Mouse (Mus musculus): ENCODE measurements around the gene Daw1. TPM values are rescaled to one million over a fixed set of nuclear protein-coding genes. Genes with fewer than 3 reads are reported as not detected.

Gene Daw1
- polyA plus RNA-seq, 1 experiment from 2014 or later = not detected

DNA sequence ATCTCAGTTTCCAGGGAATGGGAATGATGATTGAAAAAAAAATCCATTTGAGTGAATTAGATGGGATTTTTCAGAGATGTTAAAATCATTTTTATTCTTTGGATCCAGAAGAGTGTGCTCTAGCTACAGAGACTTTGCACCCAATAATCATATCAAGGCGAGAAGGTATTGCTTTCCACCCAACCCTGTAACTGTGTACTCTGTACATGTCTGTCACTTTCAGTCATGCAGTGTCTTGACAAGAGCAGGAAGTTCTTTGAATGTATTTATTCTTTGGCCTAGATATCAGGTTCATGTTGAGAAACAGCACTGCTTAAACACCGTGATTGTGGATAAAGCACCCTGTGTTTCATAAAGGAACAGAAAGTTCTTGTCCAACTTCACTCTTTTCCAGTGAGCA, 13.0 kb upstream of the Daw1 start:
- H3K27ac ChIP-seq = no peak overlapping the region
- H3K9me3 ChIP-seq (replicated peaks) = no peaks in the 10 kb centered on the region
- H3K4me3 ChIP-seq = no peak overlapping the region
- no peaks in the 10 kb centered on the region for H3K36me3 ChIP-seq
- WGBS = 93% methylated on average over 2 of the region's 2 CpGs
- no peaks in the 10 kb centered on the region for H3K4me1 ChIP-seq
- DNase-seq (ENCODE audit: low spot score) = no peak
- H3K27me3 ChIP-seq (ENCODE audit: low read depth, poor library complexity, severe bottlenecking) = no peaks in the 10 kb centered on the region

GRCm38 (mm10) chr1:83150227-83150626, 9.3 kb upstream of the Daw1 start:
- H3K36me3 ChIP-seq = no peaks in the 10 kb centered on the region
- WGBS = 71% methylated on average over 3 of the region's 3 CpGs
- no peak for DNase-seq (ENCODE audit: low spot score)
- H3K27ac ChIP-seq = no peak overlapping the region
- H3K4me3 ChIP-seq = no peak overlapping the region
- H3K4me1 ChIP-seq = no peaks in the 10 kb centered on the region
- H3K9me3 ChIP-seq (replicated peaks) = no peaks in the 10 kb centered on the region
- no peaks in the 10 kb centered on the region for H3K27me3 ChIP-seq (ENCODE audit: low read depth, poor library complexity, severe bottlenecking)

GRCm38 (mm10) chr1:83152961-83153360, 6.6 kb upstream of the Daw1 start:
- 91% methylated on average over 3 of the region's 3 CpGs for WGBS
- no peaks in the 10 kb centered on the region for H3K4me1 ChIP-seq
- DNase-seq (ENCODE audit: low spot score) = no peak
- H3K4me3 ChIP-seq = no peak overlapping the region
- no peak overlapping the region for H3K27ac ChIP-seq
- no peaks in the 10 kb centered on the region for H3K27me3 ChIP-seq (ENCODE audit: low read depth, poor library complexity, severe bottlenecking)
- no peaks in the 10 kb centered on the region for H3K9me3 ChIP-seq (replicated peaks)
- no peaks in the 10 kb centered on the region for H3K36me3 ChIP-seq

GRCm38 (mm10) chr1:83156876-83157275, 2.7 kb upstream of the Daw1 start:
- Histone ChIP-seq H3K36me3 (no peaks in the 10 kb centered on the region), H3K4me1 (no peaks in the 10 kb centered on the region), H3K27me3 (ENCODE audit: low read depth, poor library complexity, severe bottlenecking) (no peaks in the 10 kb centered on the region), H3K9me3 (replicated peaks) (no peaks in the 10 kb centered on the region), H3K4me3 (no peak overlapping the region), H3K27ac (no peak overlapping the region)
- 64% methylated on average over 1 of the region's 1 CpGs for WGBS
- no peak for DNase-seq (ENCODE audit: low spot score)

GRCm38 (mm10) chr1:83161658-83162057, 2.1 kb downstream of the Daw1 start:
- WGBS = 80% methylated on average over 3 of the region's 3 CpGs
- no peaks in the 10 kb centered on the region for H3K4me1 ChIP-seq
- DNase-seq (ENCODE audit: low spot score) = no peak
- H3K36me3 ChIP-seq = no peaks in the 10 kb centered on the region
- H3K9me3 ChIP-seq (replicated peaks) = no peaks in the 10 kb centered on the region
- H3K4me3 ChIP-seq = no peak overlapping the region
- no peak overlapping the region for H3K27ac ChIP-seq
- no peaks in the 10 kb centered on the region for H3K27me3 ChIP-seq (ENCODE audit: low read depth, poor library complexity, severe bottlenecking)

DNA sequence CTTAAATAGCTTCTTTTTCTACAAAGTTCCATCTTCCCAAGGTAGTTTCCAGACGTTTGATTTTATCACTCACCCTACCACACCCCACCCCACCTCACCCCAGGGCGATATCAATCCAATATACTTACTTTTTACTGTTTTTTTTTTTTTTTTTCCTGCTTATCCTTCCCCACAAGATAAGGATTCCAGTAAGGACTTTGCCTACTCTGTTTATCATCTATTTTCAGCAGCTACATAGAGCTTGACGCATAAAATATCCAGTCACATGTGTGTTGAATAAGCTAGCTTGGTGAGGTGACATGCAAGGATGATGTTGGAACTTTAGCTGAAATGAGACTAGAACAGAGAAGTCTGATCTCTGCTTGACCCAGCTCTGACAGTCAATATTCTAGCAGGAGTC, 4.5 kb downstream of the Daw1 start:
- no peak overlapping the region for H3K27ac ChIP-seq
- WGBS = 83% methylated on average over 3 of the region's 3 CpGs
- no peaks in the 10 kb centered on the region for H3K36me3 ChIP-seq
- H3K4me1 ChIP-seq = peaks cover 1% of the 10 kb centered on the region; the same call in 1 of the 2 replicates
- H3K4me3 ChIP-seq = no peak overlapping the region
- no peaks in the 10 kb centered on the region for H3K9me3 ChIP-seq (replicated peaks)
- no peak for DNase-seq (ENCODE audit: low spot score)
- no peaks in the 10 kb centered on the region for H3K27me3 ChIP-seq (ENCODE audit: low read depth, poor library complexity, severe bottlenecking)

DNA sequence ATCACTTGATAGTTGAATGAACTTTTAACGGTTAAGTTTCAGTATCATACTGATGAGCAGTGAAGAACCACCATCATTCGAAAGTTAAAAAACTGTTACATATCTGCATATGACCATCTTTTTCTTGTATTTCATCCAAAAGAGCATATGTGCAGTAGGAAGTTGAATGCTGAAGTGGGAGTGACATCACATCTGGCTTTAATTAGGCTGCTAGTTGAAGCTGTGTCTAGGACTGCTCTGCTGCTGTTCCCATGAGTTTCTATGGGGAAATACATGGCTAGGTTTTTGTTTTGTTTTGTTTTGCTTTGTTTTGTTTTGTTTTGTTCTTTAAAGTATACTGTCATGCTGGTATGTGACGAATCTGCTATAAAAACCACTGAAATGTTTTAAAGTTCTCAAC, 9.6 kb downstream of the Daw1 start:
- no peak overlapping the region for H3K4me3 ChIP-seq
- no peaks in the 10 kb centered on the region for H3K36me3 ChIP-seq
- no peaks in the 10 kb centered on the region for H3K9me3 ChIP-seq (replicated peaks)
- no peaks in the 10 kb centered on the region for H3K27me3 ChIP-seq (ENCODE audit: low read depth, poor library complexity, severe bottlenecking)
- 80% methylated on average over 3 of the region's 3 CpGs for WGBS
- peaks cover 10% of the 10 kb centered on the region; the same call in 1 of the 2 replicates for H3K4me1 ChIP-seq
- DNase-seq (ENCODE audit: low spot score) = no peak
- H3K27ac ChIP-seq = peak overlapping the region; percentile 36; the same call in 1 of the 2 replicates

DNA sequence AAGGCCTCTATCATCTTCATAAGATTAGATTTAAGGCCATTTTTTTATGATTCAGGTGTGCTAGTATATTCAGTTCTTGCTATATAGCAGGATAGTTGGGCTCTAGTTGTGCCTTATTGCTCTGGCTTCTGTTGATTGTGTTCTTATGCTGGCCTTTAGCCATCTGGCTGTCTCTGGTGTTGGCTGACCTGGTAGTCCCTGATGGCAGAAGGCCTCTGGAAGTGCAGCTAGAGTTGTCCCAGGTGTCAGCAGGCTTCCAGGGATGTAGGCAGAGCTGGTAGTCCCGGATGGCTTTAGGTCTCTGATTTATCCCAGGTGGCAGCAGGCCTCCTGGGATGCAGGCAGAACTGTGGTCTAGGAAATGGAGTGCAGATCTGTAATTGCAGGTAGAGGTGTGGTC, 16.4 kb downstream of the Daw1 start:
- 76% methylated on average over 1 of the region's 1 CpGs for WGBS
- no peaks in the 10 kb centered on the region for H3K9me3 ChIP-seq (replicated peaks)
- H3K27me3 ChIP-seq (ENCODE audit: low read depth, poor library complexity, severe bottlenecking) = no peaks in the 10 kb centered on the region
- H3K4me3 ChIP-seq = no peak overlapping the region
- no peak for DNase-seq (ENCODE audit: low spot score)
- no peak overlapping the region for H3K27ac ChIP-seq
- no peaks in the 10 kb centered on the region for H3K4me1 ChIP-seq
- H3K36me3 ChIP-seq = no peaks in the 10 kb centered on the region

GRCm38 (mm10) chr1:83179531-83179930, 20.0 kb downstream of the Daw1 start:
- no peak overlapping the region for H3K27ac ChIP-seq
- DNase-seq (ENCODE audit: low spot score) = no peak
- 93% methylated on average over 7 of the region's 7 CpGs for WGBS
- no peaks in the 10 kb centered on the region for H3K36me3 ChIP-seq
- no peaks in the 10 kb centered on the region for H3K4me1 ChIP-seq
- H3K9me3 ChIP-seq (replicated peaks) = no peaks in the 10 kb centered on the region
- H3K27me3 ChIP-seq (ENCODE audit: low read depth, poor library complexity, severe bottlenecking) = no peaks in the 10 kb centered on the region
- H3K4me3 ChIP-seq = no peak overlapping the region

GRCm38 (mm10) chr1:83181418-83181817, 21.9 kb downstream of the Daw1 start:
- 77% methylated on average over 4 of the region's 4 CpGs for WGBS

DNA sequence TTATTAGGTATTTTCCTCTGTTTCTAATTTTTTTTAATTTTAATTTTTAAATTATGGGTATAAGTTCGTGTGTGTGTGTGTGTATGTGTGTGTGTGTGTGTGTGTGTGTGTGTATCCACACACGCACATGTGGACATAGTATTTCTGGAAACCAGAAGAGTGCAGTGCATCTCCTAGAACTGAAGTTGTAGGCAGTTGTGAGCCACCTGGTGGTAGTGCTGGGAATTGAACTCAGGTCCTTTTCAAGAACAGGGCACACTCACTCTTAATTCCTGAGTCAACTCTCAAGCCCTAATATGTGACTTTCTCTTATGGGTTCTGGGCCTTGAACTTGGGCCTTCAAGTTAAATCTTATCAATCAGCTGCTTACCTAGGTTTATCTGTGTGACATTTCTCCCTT, 27.6 kb downstream of the Daw1 start:
- Histone ChIP-seq H3K4me1 (no peaks in the 10 kb centered on the region), H3K36me3 (no peaks in the 10 kb centered on the region), H3K27ac (no peak overlapping the region), H3K4me3 (no peak overlapping the region), H3K27me3 (ENCODE audit: low read depth, poor library complexity, severe bottlenecking) (no peaks in the 10 kb centered on the region), H3K9me3 (replicated peaks) (no peaks in the 10 kb centered on the region)
- peak; percentile 56 for DNase-seq (ENCODE audit: low spot score)
- 63% methylated on average over 2 of the region's 2 CpGs for WGBS

More at GRCm38 (mm10) chr1:83181418-83181817, 21.9 kb downstream of the Daw1 start:
- Histone ChIP-seq H3K27ac (no peak overlapping the region), H3K27me3 (ENCODE audit: low read depth, poor library complexity, severe bottlenecking) (no peaks in the 10 kb centered on the region), H3K4me3 (no peak overlapping the region), H3K9me3 (replicated peaks) (no peaks in the 10 kb centered on the region), H3K4me1 (no peaks in the 10 kb centered on the region), H3K36me3 (no peaks in the 10 kb centered on the region)
- DNase-seq (ENCODE audit: low spot score) = no peak

- WGBS = 88% methylated on average over 1 of the region's 1 CpGs
- H3K27ac ChIP-seq = no peak overlapping the region
- no peak for DNase-seq (ENCODE audit: low spot score)
- H3K27me3 ChIP-seq (ENCODE audit: low read depth, poor library complexity, severe bottlenecking) = no peaks in the 10 kb centered on the region
- no peaks in the 10 kb centered on the region for H3K9me3 ChIP-seq (replicated peaks)
- no peaks in the 10 kb centered on the region for H3K36me3 ChIP-seq
- H3K4me1 ChIP-seq = no peaks in the 10 kb centered on the region
- H3K4me3 ChIP-seq = no peak overlapping the region
These were observed 50.4 kb downstream of the Daw1 start for GRCm38 (mm10) chr1:83209981-83210380.

GRCm38 (mm10) chr1:83218260-83218659, 58.7 kb downstream of the Daw1 start:
- Histone ChIP-seq H3K27ac (no peak overlapping the region), H3K4me3 (no peak overlapping the region), H3K9me3 (replicated peaks) (no peaks in the 10 kb centered on the region), H3K36me3 (no peaks in the 10 kb centered on the region), H3K27me3 (ENCODE audit: low read depth, poor library complexity, severe bottlenecking) (no peaks in the 10 kb centered on the region), H3K4me1 (no peaks in the 10 kb centered on the region)
- no peak for DNase-seq (ENCODE audit: low spot score)
- WGBS = 67% methylated on average over 1 of the region's 1 CpGs

- H3K27me3 ChIP-seq (ENCODE audit: low read depth, poor library complexity, severe bottlenecking) = no peaks in the 10 kb centered on the region
- no peaks in the 10 kb centered on the region for H3K36me3 ChIP-seq
- no peaks in the 10 kb centered on the region for H3K9me3 ChIP-seq (replicated peaks)
- H3K4me3 ChIP-seq = no peak overlapping the region
- H3K27ac ChIP-seq = no peak overlapping the region
- 78% methylated on average over 1 of the region's 1 CpGs for WGBS
- no peak for DNase-seq (ENCODE audit: low spot score)
- no peaks in the 10 kb centered on the region for H3K4me1 ChIP-seq
These were observed 63.5 kb downstream of the Daw1 start for GRCm38 (mm10) chr1:83223072-83223471.

Data from limb, embryonic 10.5 days (tissue).